Mouse (Mus musculus): ENCODE measurements around the gene Mogat2.

The Mogat2 gene

DNA sequence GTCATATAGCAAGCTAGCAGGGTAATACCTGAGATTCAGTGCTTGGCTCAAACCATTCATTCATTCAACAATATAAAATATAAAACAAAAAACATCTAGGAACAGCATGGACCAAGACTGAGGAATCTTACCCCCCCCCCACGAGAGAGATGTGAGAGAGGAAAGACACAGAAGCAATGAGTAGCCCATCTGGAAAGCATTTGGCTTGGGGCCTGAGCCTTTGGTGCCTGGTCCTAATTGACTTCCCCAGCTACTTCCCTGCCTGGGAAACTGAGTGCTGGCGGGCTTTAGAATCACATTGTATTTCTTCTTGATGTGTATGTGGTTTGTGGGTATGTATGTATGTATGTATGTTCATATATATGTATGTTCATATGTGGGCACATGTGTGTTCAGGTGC is 2.8 kb downstream of the Mogat2 start:
- no peak for DNase-seq (ENCODE audit: low read depth)

DNA sequence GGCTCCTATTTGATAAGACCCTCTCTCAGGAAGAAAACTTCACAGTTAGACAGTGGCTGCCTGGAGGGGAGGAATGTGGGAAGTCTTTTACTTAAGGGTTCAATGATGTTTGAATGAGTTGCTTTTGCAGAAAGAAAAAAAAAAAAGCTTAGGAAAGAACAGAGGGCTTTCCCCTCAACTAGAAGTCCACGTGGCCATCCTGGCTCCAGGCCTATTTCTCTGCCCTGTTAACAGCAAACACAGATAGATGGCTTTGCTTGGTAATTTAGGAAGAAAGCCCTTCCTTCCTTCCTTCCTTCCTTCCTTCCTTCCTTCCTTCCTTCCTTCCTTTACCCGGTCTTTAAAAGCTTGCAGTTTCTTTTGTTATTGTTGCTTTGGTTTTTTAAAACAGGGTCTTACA is 3.5 kb downstream of the Mogat2 start:
- DNase-seq (ENCODE audit: low read depth) = no peak

DNA sequence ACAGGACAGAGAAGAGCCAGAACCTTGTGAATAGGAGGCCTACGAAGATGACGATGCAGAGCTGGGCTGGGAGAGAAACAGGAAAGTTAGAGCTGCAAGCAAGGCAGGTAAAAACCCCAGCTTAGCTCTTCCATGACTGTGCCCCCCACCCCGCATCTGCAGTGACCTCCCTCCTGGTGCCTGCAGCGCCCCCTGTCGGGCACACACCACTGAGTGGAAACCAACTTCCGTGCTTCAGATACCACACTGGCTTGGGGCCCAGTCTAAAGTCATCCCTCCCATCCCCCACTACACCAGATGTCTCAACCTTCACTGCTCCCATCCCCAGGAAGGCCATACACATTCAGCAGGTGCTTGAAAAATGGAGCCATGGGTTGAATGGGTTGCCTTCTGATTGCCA is 5.8 kb downstream of the Mogat2 start:
- DNase-seq (ENCODE audit: low read depth) = no peak

GRCm38 (mm10) chr7:99230061-99230747 is 8.2 kb downstream of the Mogat2 start:
- DNase-seq (ENCODE audit: low read depth) = no peak

DNA sequence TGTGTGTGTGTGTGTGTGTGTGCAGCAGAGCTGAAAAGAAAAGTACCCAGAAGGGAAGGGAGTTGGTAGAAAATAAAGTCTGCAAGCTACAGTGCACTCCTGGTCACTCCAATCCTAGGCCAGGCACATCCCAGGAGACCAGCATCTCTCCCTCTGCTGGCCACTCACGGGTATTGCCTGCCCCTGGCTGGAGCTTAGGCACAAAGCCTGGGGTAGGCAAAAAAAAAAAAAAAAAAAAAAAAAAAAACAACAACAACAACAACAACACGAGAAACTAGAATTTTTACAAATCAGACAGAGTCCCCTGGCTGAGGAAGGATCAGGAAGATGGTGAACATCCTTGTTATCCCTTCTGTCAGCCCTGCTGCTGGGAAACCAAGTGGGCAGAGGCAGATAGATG is 9.0 kb downstream of the Mogat2 start:
- DNase-seq (ENCODE audit: low read depth) = no peak

GRCm38 (mm10) chr7:99228825-99229224 is 9.6 kb downstream of the Mogat2 start:
- no peak for DNase-seq (ENCODE audit: low read depth)

- DNase-seq (ENCODE audit: low read depth) = no peak
These were observed 11.2 kb downstream of the Mogat2 start for GRCm38 (mm10) chr7:99227267-99227666.

GRCm38 (mm10) chr7:99226662-99227061 is 11.8 kb downstream of the Mogat2 start:
- DNase-seq (ENCODE audit: low read depth) = no peak

DNA sequence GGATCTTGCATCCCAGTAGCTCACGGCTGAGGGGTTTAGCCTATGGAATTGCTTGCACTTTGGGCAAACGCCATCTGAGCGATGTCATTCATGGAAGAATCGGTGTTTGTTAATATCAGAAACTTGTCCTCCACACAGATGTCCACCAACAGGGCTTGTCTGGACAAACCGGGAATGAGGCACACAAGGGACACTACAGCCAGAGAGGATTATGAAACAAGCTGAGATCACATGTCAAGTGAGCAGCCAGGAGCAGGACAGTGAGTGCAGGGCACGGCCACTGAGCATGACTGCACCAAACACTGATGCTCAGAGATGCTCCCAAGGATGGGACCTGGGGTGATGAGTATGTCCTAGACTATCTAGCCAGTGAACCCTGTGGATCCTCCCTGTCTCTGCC is 13.0 kb downstream of the Mogat2 start:
- no peak for DNase-seq (ENCODE audit: low read depth)

GRCm38 (mm10) chr7:99224648-99225190 is 13.7 kb downstream of the Mogat2 start:
- no peak for DNase-seq (ENCODE audit: low read depth)

GRCm38 (mm10) chr7:99224225-99224624 is 14.2 kb downstream of the Mogat2 start:
- DNase-seq (ENCODE audit: low read depth) = no peak

DNA sequence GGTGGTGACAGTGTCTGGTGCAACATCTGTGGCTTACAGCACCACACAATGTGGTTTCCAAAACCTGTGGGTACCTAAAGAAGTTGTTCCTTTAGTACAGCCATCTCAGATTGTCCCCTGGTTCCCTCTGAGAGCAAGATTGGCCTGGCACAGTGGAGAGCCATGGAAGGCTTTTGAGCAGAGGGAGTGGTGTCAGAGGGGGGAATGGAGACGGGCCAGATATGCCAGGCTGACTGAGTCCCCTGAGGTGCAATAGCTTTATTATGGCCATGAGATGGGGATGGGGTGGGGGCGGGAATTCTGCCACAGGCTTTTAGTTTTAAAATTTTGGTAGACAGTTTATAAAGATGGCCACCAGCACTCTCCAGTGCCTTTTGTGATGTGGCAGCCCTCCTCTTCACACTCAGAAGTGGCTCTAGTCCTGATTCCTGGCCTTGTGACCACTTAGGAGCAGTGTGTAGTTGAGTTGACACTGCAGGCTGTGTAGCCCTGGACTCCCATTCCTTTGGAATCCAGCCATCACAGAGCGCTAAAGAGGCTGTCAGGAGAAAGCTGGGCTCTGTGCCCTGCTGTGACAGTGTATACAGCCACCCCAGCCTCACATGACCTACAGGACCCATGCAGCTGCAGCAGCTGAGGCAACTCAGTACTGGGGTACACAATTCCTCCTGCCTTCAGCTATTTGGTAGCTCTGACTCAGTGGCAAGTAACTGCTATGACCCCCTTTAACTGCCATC is 20.9 kb downstream of the Mogat2 start:
- DNase-seq (ENCODE audit: low read depth) = no peak

- no peak for DNase-seq (ENCODE audit: low read depth)
These were observed 23.0 kb downstream of the Mogat2 start for GRCm38 (mm10) chr7:99215347-99215855.

GRCm38 (mm10) chr7:99214621-99215185 is 23.7 kb downstream of the Mogat2 start:
- no peak for DNase-seq (ENCODE audit: low read depth)

DNA sequence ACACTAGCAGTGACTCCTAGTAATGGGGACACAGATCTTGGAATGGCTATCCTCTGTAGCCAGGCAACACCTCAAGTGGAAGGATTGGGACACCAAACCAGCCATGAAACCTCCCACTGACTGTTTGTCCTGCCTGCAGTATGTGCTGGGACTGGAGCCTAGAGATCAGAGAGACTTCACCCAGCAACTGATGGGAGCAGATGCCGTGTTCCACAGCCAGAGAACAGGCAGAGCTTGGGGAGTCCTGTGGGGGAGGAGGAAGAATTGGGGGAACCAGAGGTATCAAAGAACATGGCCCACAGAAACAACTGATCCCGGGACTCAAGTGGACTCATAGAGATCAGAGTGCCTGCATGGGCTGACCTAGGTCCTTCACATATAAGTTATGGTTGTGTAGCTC is 24.7 kb downstream of the Mogat2 start:
- DNase-seq (ENCODE audit: low read depth) = no peak

GRCm38 (mm10) chr7:99213056-99213455 is 25.4 kb downstream of the Mogat2 start:
- no peak for DNase-seq (ENCODE audit: low read depth)

- no peak for DNase-seq (ENCODE audit: low read depth)
These were observed 29.7 kb downstream of the Mogat2 start for GRCm38 (mm10) chr7:99208704-99209103.

DNA sequence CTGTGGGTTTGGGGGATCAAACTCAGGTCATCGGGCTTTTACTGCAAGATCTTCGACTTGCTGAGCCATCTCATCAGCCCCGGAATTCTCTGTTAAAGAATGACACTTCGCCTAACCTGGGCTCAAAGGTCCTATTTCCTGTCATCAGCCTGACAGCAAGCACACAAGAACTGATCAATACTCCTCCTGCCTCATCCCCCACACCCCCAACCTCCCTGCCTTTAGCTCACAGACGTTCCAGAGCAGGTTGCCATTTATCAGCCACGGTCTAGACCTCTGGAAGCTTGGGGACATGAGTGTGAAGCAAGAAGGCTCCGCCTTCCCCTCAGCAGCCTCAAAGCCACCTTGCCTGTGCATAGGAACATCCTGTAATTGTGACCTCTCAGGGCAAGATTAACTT is 32.1 kb downstream of the Mogat2 start:
- no peak for DNase-seq (ENCODE audit: low read depth)

DNA sequence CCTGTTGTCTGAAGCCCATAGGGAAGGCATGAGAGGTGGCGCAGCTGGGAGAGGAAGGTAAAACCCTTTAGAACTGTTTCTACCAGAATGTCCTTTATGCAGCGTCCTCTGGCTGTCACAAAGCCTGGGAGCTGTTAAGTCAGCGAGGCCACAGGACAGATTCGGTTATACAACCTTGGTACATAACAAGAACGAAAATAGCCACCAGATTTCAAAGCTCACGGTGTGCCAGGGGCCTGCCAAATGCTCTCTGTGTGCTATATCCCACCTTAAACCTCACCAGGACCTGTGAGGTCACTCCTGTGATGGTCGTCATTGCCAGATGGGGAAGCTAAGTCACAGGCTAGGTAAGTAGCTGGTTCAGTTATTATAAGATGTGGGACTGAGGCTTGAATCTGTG is 36.3 kb downstream of the Mogat2 start:
- DNase-seq (ENCODE audit: low read depth) = no peak

GRCm38 (mm10) chr7:99200290-99200689 is 38.1 kb downstream of the Mogat2 start:
- DNase-seq (ENCODE audit: low read depth) = no peak

DNA sequence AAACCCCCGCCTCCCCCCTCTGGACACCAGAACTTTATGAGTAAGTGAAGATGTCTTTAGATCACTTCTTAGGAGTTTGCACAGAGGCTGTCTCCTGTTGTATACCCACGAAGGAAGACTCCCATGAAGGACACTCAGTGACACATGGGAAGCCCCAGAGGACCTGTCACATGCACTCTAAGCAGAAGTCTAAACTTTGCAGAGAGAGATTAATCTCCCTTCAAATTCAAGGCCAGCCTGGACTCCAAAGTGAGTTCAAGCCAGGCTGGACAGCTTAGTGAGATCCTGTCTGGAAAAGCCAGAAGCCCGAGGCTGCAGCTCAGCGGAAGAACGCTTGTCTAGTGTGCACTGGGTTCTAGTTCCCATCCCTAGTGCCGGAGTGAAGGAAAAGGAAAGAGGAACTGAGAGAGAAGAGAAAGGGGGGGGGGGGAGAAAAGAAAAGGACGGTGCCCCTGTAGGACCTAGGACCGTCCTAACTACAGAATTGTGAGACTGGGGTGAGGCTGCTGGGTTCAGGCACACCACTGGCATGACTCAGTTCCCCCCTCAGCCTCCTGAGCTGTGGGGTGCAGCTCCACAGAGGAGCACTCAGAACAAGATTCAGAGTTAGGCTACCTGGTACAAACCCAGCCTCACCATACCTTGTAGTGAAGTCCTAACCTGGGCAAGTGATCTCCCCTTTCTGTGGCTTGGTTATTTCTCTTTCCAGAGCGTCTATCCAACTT is 38.8 kb downstream of the Mogat2 start:
- no peak for DNase-seq (ENCODE audit: low read depth)

DNA sequence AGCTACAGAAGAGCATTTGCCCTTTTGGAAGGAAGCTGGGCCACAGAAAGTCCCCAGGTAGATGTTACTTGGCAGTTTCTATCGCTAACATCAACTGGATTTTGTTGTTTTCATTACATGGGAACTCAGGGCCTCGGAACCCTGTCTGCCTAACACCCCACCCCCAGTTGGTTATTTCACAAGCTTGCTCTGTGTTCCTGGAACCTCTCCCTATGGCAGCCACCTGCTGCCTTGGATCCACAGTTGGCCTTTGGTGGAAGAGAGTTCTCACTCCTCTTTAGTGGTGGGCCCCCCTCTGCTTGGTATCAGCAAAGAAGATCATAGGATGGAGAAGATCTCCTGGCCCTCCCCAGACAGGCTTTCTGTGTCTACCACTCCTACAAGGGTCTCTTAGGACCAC is 39.6 kb downstream of the Mogat2 start:
- DNase-seq (ENCODE audit: low read depth) = no peak

Data from c-Kit-positive CD71-positive TER-119-negative erythroid progenitor cells, embryonic 14.5 days (primary cell).